Mouse (Mus musculus): ENCODE results near the gene Cep170b. TPM values are rescaled to one million over a fixed set of nuclear protein-coding genes. Genes with fewer than 3 reads are reported as not detected.

Cep170b gene
- polyA plus RNA-seq, 1 experiment from 2014 or later = 8.0 TPM

DNA sequence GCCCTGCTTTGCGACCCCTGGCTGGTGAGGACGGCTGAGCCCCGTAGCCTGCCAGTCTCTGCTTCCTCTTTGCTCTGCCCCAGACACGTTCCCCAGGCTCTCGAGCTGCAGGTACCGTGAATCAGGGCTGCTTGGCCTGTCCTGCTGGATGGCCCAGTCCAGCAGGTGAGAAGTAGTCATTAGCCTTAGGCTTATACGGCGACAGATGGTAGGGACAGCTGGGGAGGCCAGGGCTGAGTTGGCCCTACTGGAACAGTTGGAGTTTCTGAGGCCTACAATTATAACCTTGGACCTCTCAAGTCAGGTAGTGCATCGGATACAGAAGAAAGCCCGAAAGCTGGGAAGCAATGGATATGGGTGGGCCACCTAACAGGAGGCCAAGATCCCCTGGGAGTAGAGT lies 12.3 kb downstream of the Cep170b start:
- 76% methylated on average over 10 of the region's 10 CpGs for WGBS
- no peak overlapping the region for H3K27ac ChIP-seq (ENCODE audit: low read depth, low read length)
- no peak for ATAC-seq (replicated peaks; ENCODE audit: low FRiP score)
- H3K4me3 ChIP-seq (ENCODE audit: low read depth, low read length) = no peak overlapping the region
- H3K9ac ChIP-seq (ENCODE audit: low read depth, low read length) = no peak overlapping the region
- no peak for DNase-seq (ENCODE audit: low spot score)
- no peaks in the 10 kb centered on the region for H3K27me3 ChIP-seq (replicated peaks; ENCODE audit: control insufficient read depth, insufficient read depth, low read length)
- no peaks in the 10 kb centered on the region for H3K4me1 ChIP-seq (replicated peaks; ENCODE audit: control insufficient read depth, insufficient read depth, low read length)
- H3K36me3 ChIP-seq (ENCODE audit: control insufficient read depth, insufficient read depth, low read length) = no peaks in the 10 kb centered on the region; the same call in 1 of the 2 replicates
- H3K9me3 ChIP-seq (ENCODE audit: control insufficient read depth, low read length) = no peaks in the 10 kb centered on the region
- H3K4me2 ChIP-seq = no peak overlapping the region

GRCm38 (mm10) chr12:112734108-112734820 lies 14.0 kb downstream of the Cep170b start:
- no peak for ATAC-seq (replicated peaks; ENCODE audit: low FRiP score)
- Histone ChIP-seq H3K36me3 (ENCODE audit: control insufficient read depth, insufficient read depth, low read length) (no peaks in the 10 kb centered on the region; the same call in 1 of the 2 replicates), H3K9me3 (ENCODE audit: control insufficient read depth, low read length) (no peaks in the 10 kb centered on the region), H3K4me3 (ENCODE audit: low read depth, low read length) (no peak overlapping the region), H3K27me3 (replicated peaks; ENCODE audit: control insufficient read depth, insufficient read depth, low read length) (no peaks in the 10 kb centered on the region), H3K9ac (ENCODE audit: low read depth, low read length) (no peak overlapping the region), H3K4me2 (no peak overlapping the region), H3K4me1 (replicated peaks; ENCODE audit: control insufficient read depth, insufficient read depth, low read length) (no peaks in the 10 kb centered on the region), H3K27ac (ENCODE audit: low read depth, low read length) (no peak overlapping the region)
- WGBS = 60% methylated on average over 2 of the region's 2 CpGs
- DNase-seq (ENCODE audit: low spot score) = no peak

DNA sequence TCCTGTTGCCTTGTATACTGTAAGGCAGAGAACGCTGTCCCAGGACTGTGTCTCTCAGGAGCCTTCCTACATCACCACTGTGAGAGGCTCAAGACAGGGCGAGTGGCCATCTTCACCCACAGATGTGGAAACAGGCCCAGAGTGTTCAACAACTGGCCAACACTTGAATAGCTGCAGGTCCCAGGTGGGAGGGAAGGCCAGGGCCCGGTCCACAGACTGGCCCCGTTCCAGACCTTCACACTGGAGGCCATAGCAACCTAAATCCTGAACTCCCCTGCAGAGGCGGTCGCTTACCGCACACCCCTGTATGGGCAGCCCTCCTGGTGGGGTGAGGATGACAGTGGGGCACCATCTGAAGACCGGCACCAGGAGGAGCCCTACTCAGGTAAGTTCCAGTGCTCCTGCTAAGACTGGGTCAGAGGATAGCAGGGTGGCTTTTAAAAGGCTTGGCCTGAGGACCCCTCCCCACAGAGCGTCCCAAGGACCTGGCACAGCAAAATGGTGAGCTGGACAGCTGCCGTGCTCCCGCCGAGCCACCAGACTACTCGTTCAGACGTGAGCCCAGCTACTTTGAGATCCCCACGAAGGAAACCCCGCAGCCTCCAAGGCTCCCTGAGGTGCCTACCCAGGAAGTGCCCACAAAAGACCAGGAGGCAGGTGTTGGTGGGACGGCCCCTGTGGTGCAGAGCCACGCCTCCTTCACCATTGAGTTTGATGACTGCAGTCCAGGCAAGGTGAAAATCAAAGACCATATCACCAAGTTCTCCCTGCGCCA lies 14.8 kb downstream of the Cep170b start:
- H3K4me2 ChIP-seq = no peak overlapping the region
- no peaks in the 10 kb centered on the region for H3K27me3 ChIP-seq (replicated peaks; ENCODE audit: control insufficient read depth, insufficient read depth, low read length)
- WGBS = 77% methylated on average over 19 of the region's 19 CpGs
- no peak overlapping the region for H3K27ac ChIP-seq (ENCODE audit: low read depth, low read length)
- no peaks in the 10 kb centered on the region for H3K9me3 ChIP-seq (ENCODE audit: control insufficient read depth, low read length)
- H3K36me3 ChIP-seq (ENCODE audit: control insufficient read depth, insufficient read depth, low read length) = no peaks in the 10 kb centered on the region; the same call in 1 of the 2 replicates
- ATAC-seq (replicated peaks; ENCODE audit: low FRiP score) (no peak), DNase-seq (ENCODE audit: low spot score) (no peak)
- H3K9ac ChIP-seq (ENCODE audit: low read depth, low read length) = no peak overlapping the region
- H3K4me1 ChIP-seq (replicated peaks; ENCODE audit: control insufficient read depth, insufficient read depth, low read length) = no peaks in the 10 kb centered on the region
- no peak overlapping the region for H3K4me3 ChIP-seq (ENCODE audit: low read depth, low read length)

- DNase-seq (ENCODE audit: low spot score) (no peak), ATAC-seq (replicated peaks; ENCODE audit: low FRiP score) (no peak)
- Histone ChIP-seq H3K9me3 (ENCODE audit: control insufficient read depth, low read length) (no peaks in the 10 kb centered on the region), H3K36me3 (ENCODE audit: control insufficient read depth, insufficient read depth, low read length) (no peaks in the 10 kb centered on the region; the same call in 1 of the 2 replicates), H3K4me2 (no peak overlapping the region), H3K27ac (ENCODE audit: low read depth, low read length) (no peak overlapping the region), H3K9ac (ENCODE audit: low read depth, low read length) (no peak overlapping the region), H3K27me3 (replicated peaks; ENCODE audit: control insufficient read depth, insufficient read depth, low read length) (no peaks in the 10 kb centered on the region), H3K4me1 (replicated peaks; ENCODE audit: control insufficient read depth, insufficient read depth, low read length) (no peaks in the 10 kb centered on the region), H3K4me3 (ENCODE audit: low read depth, low read length) (no peak overlapping the region)
- 85% methylated on average over 29 of the region's 29 CpGs for WGBS
These were observed 15.8 kb downstream of the Cep170b start for GRCm38 (mm10) chr12:112735896-112736635.

DNA sequence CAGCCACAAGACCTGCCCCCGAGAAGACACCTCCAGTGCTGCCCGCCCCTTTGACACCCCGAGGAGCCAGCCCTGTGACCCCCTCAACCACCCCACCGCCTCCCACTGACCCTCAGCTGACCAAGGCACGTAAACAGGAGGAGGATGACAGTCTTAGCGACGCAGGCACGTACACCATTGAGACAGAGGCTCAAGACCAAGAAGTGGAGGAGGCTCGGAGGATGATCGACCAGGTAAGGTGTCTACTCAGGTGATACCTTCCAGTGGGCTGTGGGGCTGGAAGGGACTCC lies 16.3 kb downstream of the Cep170b start:
- DNase-seq (ENCODE audit: low spot score) (no peak), ATAC-seq (replicated peaks; ENCODE audit: low FRiP score) (no peak)
- Histone ChIP-seq H3K27me3 (replicated peaks; ENCODE audit: control insufficient read depth, insufficient read depth, low read length) (no peaks in the 10 kb centered on the region), H3K4me1 (replicated peaks; ENCODE audit: control insufficient read depth, insufficient read depth, low read length) (no peaks in the 10 kb centered on the region), H3K4me3 (ENCODE audit: low read depth, low read length) (no peak overlapping the region), H3K4me2 (no peak overlapping the region), H3K36me3 (ENCODE audit: control insufficient read depth, insufficient read depth, low read length) (no peaks in the 10 kb centered on the region; the same call in 1 of the 2 replicates), H3K9ac (ENCODE audit: low read depth, low read length) (no peak overlapping the region), H3K27ac (ENCODE audit: low read depth, low read length) (no peak overlapping the region), H3K9me3 (ENCODE audit: control insufficient read depth, low read length) (no peaks in the 10 kb centered on the region)
- 86% methylated on average over 10 of the region's 10 CpGs for WGBS

DNA sequence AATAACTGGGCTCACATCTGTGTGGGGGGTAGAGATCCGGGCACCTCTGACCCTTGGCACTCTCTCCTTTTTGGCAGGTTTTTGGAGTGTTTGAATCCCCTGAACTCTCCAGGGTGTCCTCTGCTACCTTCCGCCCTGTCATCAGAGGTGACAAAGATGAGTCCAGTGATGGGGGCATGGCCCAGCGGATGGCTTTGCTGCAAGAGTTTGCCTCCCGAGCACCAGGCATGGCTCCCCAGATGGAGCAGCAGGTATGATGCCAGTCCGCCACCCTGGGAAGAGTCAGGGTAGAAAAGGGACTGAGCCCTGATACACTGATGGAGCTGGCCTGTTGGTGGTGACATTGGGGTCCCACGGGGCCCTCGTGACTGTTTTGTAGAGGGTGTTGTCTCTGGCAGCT lies 16.8 kb downstream of the Cep170b start:
- Histone ChIP-seq H3K9me3 (ENCODE audit: control insufficient read depth, low read length) (no peaks in the 10 kb centered on the region), H3K27ac (ENCODE audit: low read depth, low read length) (no peak overlapping the region), H3K27me3 (replicated peaks; ENCODE audit: control insufficient read depth, insufficient read depth, low read length) (no peaks in the 10 kb centered on the region), H3K9ac (ENCODE audit: low read depth, low read length) (no peak overlapping the region), H3K4me3 (ENCODE audit: low read depth, low read length) (no peak overlapping the region), H3K36me3 (ENCODE audit: control insufficient read depth, insufficient read depth, low read length) (no peaks in the 10 kb centered on the region; the same call in 1 of the 2 replicates), H3K4me1 (replicated peaks; ENCODE audit: control insufficient read depth, insufficient read depth, low read length) (no peaks in the 10 kb centered on the region), H3K4me2 (no peak overlapping the region)
- no peak for ATAC-seq (replicated peaks; ENCODE audit: low FRiP score)
- no peak for DNase-seq (ENCODE audit: low spot score)
- WGBS = 86% methylated on average over 7 of the region's 7 CpGs

- ATAC-seq (replicated peaks; ENCODE audit: low FRiP score) (no peak), DNase-seq (ENCODE audit: low spot score) (no peak)
- H3K9ac ChIP-seq (ENCODE audit: low read depth, low read length) = no peak overlapping the region
- H3K27ac ChIP-seq (ENCODE audit: low read depth, low read length) = no peak overlapping the region
- H3K27me3 ChIP-seq (replicated peaks; ENCODE audit: control insufficient read depth, insufficient read depth, low read length) = no peaks in the 10 kb centered on the region
- 89% methylated on average over 14 of the region's 14 CpGs for whole genome bisulfite sequencing
- H3K4me3 ChIP-seq (ENCODE audit: low read depth, low read length) = no peak overlapping the region
- no peaks in the 10 kb centered on the region; the same call in 1 of the 2 replicates for H3K36me3 ChIP-seq (ENCODE audit: control insufficient read depth, insufficient read depth, low read length)
- H3K4me2 ChIP-seq = no peak overlapping the region
- H3K4me1 ChIP-seq (replicated peaks; ENCODE audit: control insufficient read depth, insufficient read depth, low read length) = no peaks in the 10 kb centered on the region
- H3K9me3 ChIP-seq (ENCODE audit: control insufficient read depth, low read length) = no peaks in the 10 kb centered on the region
These were observed 17.5 kb downstream of the Cep170b start for GRCm38 (mm10) chr12:112737761-112738160.

DNA sequence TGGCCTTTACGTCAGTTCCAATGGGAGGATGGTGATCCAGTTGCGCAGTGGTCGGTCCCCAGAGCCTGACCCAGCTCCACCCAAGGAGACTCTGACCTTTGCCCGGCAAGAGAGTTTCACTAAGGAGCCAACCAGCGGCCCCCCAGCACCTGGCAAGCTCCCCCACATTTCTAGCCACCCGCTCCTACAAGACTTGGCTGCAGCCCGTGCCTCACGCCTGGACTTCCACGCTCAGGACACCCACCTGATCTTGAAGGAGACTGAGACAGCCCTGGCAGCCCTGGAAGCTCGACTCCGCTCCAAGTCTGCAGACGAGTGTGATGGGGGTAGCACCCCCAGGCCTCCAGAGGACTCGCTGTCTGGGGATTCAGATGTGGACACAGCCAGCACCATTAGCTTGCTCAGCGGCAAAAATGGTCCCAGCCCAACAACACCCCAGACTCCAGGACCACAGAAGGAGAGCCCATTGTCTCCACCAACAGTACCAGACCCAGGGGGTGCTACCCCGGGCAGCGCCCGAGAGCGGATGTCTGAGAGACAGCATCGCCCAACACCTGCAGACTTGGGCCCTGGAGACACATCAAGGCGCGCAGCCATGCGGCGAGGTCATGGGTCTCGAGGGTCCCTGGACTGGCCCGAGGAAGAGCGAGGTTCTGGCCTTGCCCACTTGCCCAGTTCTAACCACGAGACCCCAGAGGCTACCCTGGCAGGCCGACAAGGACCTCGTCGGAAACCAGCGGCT lies 18.2 kb downstream of the Cep170b start:
- ATAC-seq (replicated peaks; ENCODE audit: low FRiP score) (no peak), DNase-seq (ENCODE audit: low spot score) (no peak)
- Histone ChIP-seq H3K4me1 (replicated peaks; ENCODE audit: control insufficient read depth, insufficient read depth, low read length) (0 out of 2 replicates have a peak, but pooled peaks cover 2% of the 10 kb centered on the region), H3K36me3 (ENCODE audit: control insufficient read depth, insufficient read depth, low read length) (no peaks in the 10 kb centered on the region; the same call in 1 of the 2 replicates), H3K4me3 (ENCODE audit: low read depth, low read length) (no peak overlapping the region), H3K27ac (ENCODE audit: low read depth, low read length) (no peak overlapping the region), H3K9ac (ENCODE audit: low read depth, low read length) (no peak overlapping the region), H3K4me2 (no peak overlapping the region), H3K9me3 (ENCODE audit: control insufficient read depth, low read length) (no peaks in the 10 kb centered on the region), H3K27me3 (replicated peaks; ENCODE audit: control insufficient read depth, insufficient read depth, low read length) (no peaks in the 10 kb centered on the region)
- WGBS = 85% methylated on average over 31 of the region's 31 CpGs
